Comparison of ENCODE assay signal across 12 mouse cellular contexts in genomic region chr5:88649250-88650173, GRCm38 (mm10). TPM values are rescaled to one million over a fixed set of nuclear protein-coding genes. Genes with fewer than 3 reads are reported as not detected.
DNase-seq lines count a peak whose midpoint lies in the region; ATAC-seq and TF ChIP-seq lines count a peak whose summit lies in the region.
"Had no signal": no experiment of that assay in that cellular context is flagged by ENCODE, and none has a peak within 500 bp of the region (broad histone marks: within the 10 kb centered on the region; RNA-seq: fewer than 3 reads in every experiment).

No protein-coding gene starts in this region.

- H3K9ac ChIP-seq in heart, postnatal 0 days (replicated peaks; ENCODE audit: low read depth, low read length), result no peak overlapping the region
- no peak overlapping the region for H3K9ac ChIP-seq in liver, embryonic 15.5 days
- H3K9ac ChIP-seq: embryonic facial prominence, embryonic 15.5 days; midbrain, embryonic 13.5 days had no signal

- no peaks in the 10 kb centered on the region for H3K9me3 ChIP-seq in heart, postnatal 0 days (replicated peaks; ENCODE audit: control insufficient read depth, low read length)
- H3K9me3 ChIP-seq in liver, embryonic 15.5 days (replicated peaks), result no peaks in the 10 kb centered on the region
- H3K9me3 ChIP-seq: embryonic facial prominence, embryonic 15.5 days; midbrain, embryonic 13.5 days had no signal

- no peak for DNase-seq in heart, postnatal 0 days (ENCODE audit: low spot score)
- DNase-seq in heart, postnatal 25 days (ENCODE audit: low spot score), result no peak
- peak; percentile 33 for DNase-seq in brain, adult 2 months (ENCODE audit: low read depth, low spot score)
- DNase-seq in adrenal gland, postnatal 4 days (ENCODE audit: low spot score in 2 of 2), result no peak
- DNase-seq in left cerebral cortex, postnatal 25 days (ENCODE audit: low spot score in 2 of 2), result no peak
- DNase-seq: kidney, adult 18-20 months; retina, postnatal 1 day had no signal

- H3K27me3 ChIP-seq in heart, postnatal 0 days (ENCODE audit: control insufficient read depth, insufficient read depth, low read length), result no peaks in the 10 kb centered on the region
- H3K27me3 ChIP-seq in liver, embryonic 15.5 days, result no peaks in the 10 kb centered on the region
- H3K27me3 ChIP-seq: CH12.LX; embryonic facial prominence, embryonic 15.5 days; midbrain, embryonic 13.5 days had no signal

- H3K27ac ChIP-seq in heart, postnatal 0 days (ENCODE audit: low read depth), result peak overlapping the region; percentile 57; the same call in 1 of the 2 replicates
- peak overlapping the region; percentile 19; the same call in 1 of the 2 replicates for H3K27ac ChIP-seq in liver, embryonic 15.5 days (replicated peaks)
- H3K27ac ChIP-seq: embryonic facial prominence, embryonic 15.5 days; midbrain, embryonic 13.5 days had no signal

- peaks cover 8% of the 10 kb centered on the region; the same call in 1 of the 2 replicates for H3K4me1 ChIP-seq in heart, postnatal 0 days (ENCODE audit: control insufficient read depth, insufficient read depth)
- H3K4me1 ChIP-seq in liver, embryonic 15.5 days (replicated peaks), result peaks cover 20% of the 10 kb centered on the region
- H3K4me1 ChIP-seq: embryonic facial prominence, embryonic 15.5 days; midbrain, embryonic 13.5 days had no signal

- TF ChIP-seq CTCF in heart, postnatal 0 days (IDR thresholded peaks at IDR 0.05; ENCODE audit: low read depth), result no peak

- no peak overlapping the region for H3K4me2 ChIP-seq in heart, postnatal 0 days (ENCODE audit: low read depth, low read length)
- no peak overlapping the region for H3K4me2 ChIP-seq in liver, embryonic 15.5 days
- H3K4me2 ChIP-seq: embryonic facial prominence, embryonic 15.5 days; midbrain, embryonic 13.5 days had no signal

- no peak overlapping the region for H3K4me3 ChIP-seq in heart, postnatal 0 days (ENCODE audit: low read depth, low read length)
- H3K4me3 ChIP-seq in liver, embryonic 15.5 days (replicated peaks), result no peak overlapping the region
- H3K4me3 ChIP-seq: embryonic facial prominence, embryonic 15.5 days; midbrain, embryonic 13.5 days had no signal

- no peak for TF ChIP-seq EP300 in heart, postnatal 0 days (IDR thresholded peaks at IDR 0.05; ENCODE audit: low read depth)

- intact Hi-C loops in heart, postnatal 25 days (cut with DNase I), result no loop called here
- intact Hi-C loops in left cerebral cortex, postnatal 25 days (cut with DNase I), result no loop called here

- H3K36me3 ChIP-seq in heart, postnatal 0 days (replicated peaks; ENCODE audit: control insufficient read depth, insufficient read depth, low read length), result peaks cover 39% of the 10 kb centered on the region
- H3K36me3 ChIP-seq in liver, embryonic 15.5 days (replicated peaks), result peaks cover 41% of the 10 kb centered on the region

- WGBS in heart, postnatal 0 days, result 39% methylated on average over 17 of the region's 17 CpGs
- 46% methylated on average over 17 of the region's 17 CpGs for WGBS in liver, embryonic 15.5 days (ENCODE audit: insufficient replicate concordance)

- ATAC-seq in heart, postnatal 0 days (ENCODE audit: insufficient read depth, low read depth), result peak; percentile 71
- peak; percentile 47 for ATAC-seq in common myeloid progenitor, adult 5-6 weeks (replicated peaks; ENCODE audit: low read depth, poor library complexity, severe bottlenecking)
- peak; percentile 82 for ATAC-seq in liver, embryonic 15.5 days (ENCODE audit: insufficient read depth)
- ATAC-seq: midbrain, embryonic 13.5 days had no signal

RNA-seq across cellular contexts. Expression of gene Grsf1, which starts 26.5 kb away (rescaled TPM):
- 68.2 and 83.1 TPM in 2 replicates for total RNA-seq in heart, postnatal 0 days (2014; rRNA removed; ENCODE audit: low replicate concordance)
- polyA plus RNA-seq in heart, postnatal 0 days (2015; fragmentation: Nextera tagmentation; extraction: Ambion mirVana), result 112 and 125 TPM in 2 replicates
- total RNA-seq in heart, postnatal 25 days (2021), result 100 to 1,000 TPM; 206 to 221 TPM
- total RNA-seq in common myeloid progenitor, adult 5-6 weeks (2017), result 85.7 and 91.9 TPM in 2 replicates
- polyA plus RNA-seq in liver, embryonic 15.5 days (2015; fragmentation: Nextera tagmentation; extraction: Ambion mirVana), result 25.6 and 26.7 TPM in 2 replicates
- total RNA-seq in adrenal gland, postnatal 4 days (2021), result 100 to 1,000 TPM; 141 to 146 TPM
- total RNA-seq in left cerebral cortex, postnatal 25 days (2021), result 100 to 1,000 TPM; 100 to 109 TPM
